Mouse (Mus musculus) G1E (cell line): ENCODE data around the gene Angpt4. TPM values are rescaled to one million over a fixed set of nuclear protein-coding genes. Genes with fewer than 3 reads are reported as not detected.

Experiments
- ATAC-seq: 2 replicates; pipeline ENCODE4 v1.8.0; 2016; ENCODE audit warnings: mild to moderate bottlenecking; ENCODE audit not compliant: insufficient number of reproducible peaks, poor library complexity, low FRiP score, severe bottlenecking; ENCODE audit errors: extremely low read depth
- DNase-seq: peaks from one replicate; pipeline ENCODE4 v3.0.0; 2012; ENCODE audit warnings: low spot score
- H3K27me3 ChIP-seq: 2 replicates; pipeline ENCODE4 v1.6.1; 2012; ENCODE audit warnings: mild to moderate bottlenecking, low read length, inconsistent platforms; ENCODE audit not compliant: insufficient read depth
- H3K36me3 ChIP-seq: replicated peaks from 2 replicates; pipeline ENCODE3; 2012; ENCODE audit warnings: mild to moderate bottlenecking, inconsistent platforms
- H3K4me1 ChIP-seq: 2 replicates; pipeline ENCODE4 v1.6.1; 2012; ENCODE audit warnings: low read depth, low read length, inconsistent platforms, mixed read lengths; ENCODE audit not compliant: insufficient read depth
- H3K4me3 ChIP-seq: 2 replicates; pipeline ENCODE4 v1.5.1; 2012; ENCODE audit warnings: low read depth, mild to moderate bottlenecking, inconsistent platforms, low read length, moderate library complexity, mixed read lengths
- H3K9me3 ChIP-seq: replicated peaks from 2 replicates; pipeline ENCODE4 v1.6.1; 2012; ENCODE audit warnings: inconsistent platforms
- CTCF ChIP-seq: IDR thresholded peaks from 2 replicates; pipeline ENCODE4 v1.5.1; 2012; ENCODE audit warnings: low read depth, low read length, inconsistent platforms, mixed read lengths
- GATA1 ChIP-seq: IDR thresholded peaks from 2 replicates; pipeline ENCODE4 v1.6.1; 2012; ENCODE audit warnings: borderline replicate concordance, low read length, inconsistent platforms, mixed read lengths
- GATA2 ChIP-seq: IDR thresholded peaks from 2 replicates; pipeline ENCODE4 v1.6.1; 2012; ENCODE audit warnings: low read depth, low read length, inconsistent platforms, borderline replicate concordance
- POLR2AphosphoS5 ChIP-seq: IDR thresholded peaks from 2 replicates; pipeline ENCODE4 v1.6.1; 2012; ENCODE audit warnings: low read depth, low read length, inconsistent platforms; ENCODE audit not compliant: insufficient replicate concordance
- TAL1 ChIP-seq: conservative IDR thresholded peaks from 2 replicates; pipeline ENCODE4 v1.6.1; 2012; ENCODE audit warnings: low read depth, low read length, inconsistent platforms, mixed read lengths
- polyA plus RNA-seq: library from polyadenylated mRNA; stranded (reverse); fragments of >175 nt; gene quantifications from 2 replicates; pipeline ENCODE4 v1.2.3, GENCODE M21; 2012
- total RNA-seq, 2 experiments: library from RNA; stranded (forward) in 1 of 2; stranded (reverse) in 1 of 2; fragments of 200-1000 nt in 1 of 2; fragments of >200 nt in 1 of 2; fragmentation: Nextera tagmentation in 1 of 2; gene quantifications; 2 replicates each; pipeline ENCODE4 v1.2.3; 2014 to 2017

Angpt4 gene
- total and polyA plus RNA-seq, 3 experiments = not detected

DNA sequence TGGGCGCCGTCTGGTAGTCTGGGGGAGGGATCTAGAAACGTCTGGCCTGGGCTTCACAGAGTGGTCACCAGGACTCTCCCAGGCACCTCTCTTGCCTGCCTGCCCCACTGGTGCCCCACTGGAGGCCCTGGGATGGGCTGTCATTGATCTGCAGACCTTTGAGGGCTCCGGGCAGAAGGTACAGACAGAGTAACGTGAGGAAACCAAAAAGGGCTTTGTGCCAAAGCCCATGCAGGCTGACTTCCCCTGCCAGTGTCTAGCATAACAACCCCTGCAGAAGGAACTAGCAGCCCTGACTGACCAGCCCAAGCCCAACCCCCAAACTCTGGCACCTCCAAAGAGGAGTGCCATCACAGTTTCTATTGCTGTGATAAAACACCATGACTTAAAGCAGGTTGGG lies 15.1 kb upstream of the Angpt4 start:
- no peak overlapping the region for H3K4me3 ChIP-seq

DNA sequence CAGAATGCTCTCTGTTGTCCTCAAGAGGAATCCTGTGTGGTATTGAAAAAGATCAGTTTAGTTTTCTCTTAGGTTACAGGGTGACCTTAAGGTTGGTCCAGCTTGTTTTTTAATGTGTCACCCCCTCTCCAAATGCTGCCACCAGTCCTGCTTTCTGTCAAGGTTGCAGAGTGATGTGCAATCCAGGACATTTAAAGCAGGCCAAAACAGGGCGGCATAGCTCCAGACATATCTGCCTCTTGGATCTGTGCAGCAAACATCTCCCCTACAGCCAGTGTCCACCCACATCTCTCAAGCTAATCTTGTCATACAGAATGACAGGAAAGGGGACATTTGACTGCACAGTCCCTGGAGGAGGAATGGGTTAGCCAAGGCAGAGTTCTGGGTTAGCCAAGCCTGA lies 12.9 kb upstream of the Angpt4 start:
- no peak for DNase-seq
- Histone ChIP-seq H3K27me3 (peaks cover 2% of the 10 kb centered on the region; the same call in 1 of the 2 replicates), H3K4me1 (no peaks in the 10 kb centered on the region), H3K9me3 (no peaks in the 10 kb centered on the region), H3K4me3 (no peak overlapping the region), H3K36me3 (no peaks in the 10 kb centered on the region)
- no peak for TF ChIP-seq CTCF
- no peak for TF ChIP-seq GATA2
- no peak for TF ChIP-seq GATA1
- no peak for TF ChIP-seq TAL1
- TF ChIP-seq POLR2AphosphoS5 = no peak
- ATAC-seq = no peak

More for the DNA sequence above, 15.1 kb upstream of the Angpt4 start:
- Histone ChIP-seq H3K9me3 (no peaks in the 10 kb centered on the region), H3K4me1 (no peaks in the 10 kb centered on the region), H3K36me3 (no peaks in the 10 kb centered on the region), H3K27me3 (peaks cover 2% of the 10 kb centered on the region; the same call in 1 of the 2 replicates)
- DNase-seq (no peak), ATAC-seq (no peak)
- TF ChIP-seq POLR2AphosphoS5 (no peak), CTCF (no peak), TAL1 (no peak), GATA1 (no peak), GATA2 (no peak)

DNA sequence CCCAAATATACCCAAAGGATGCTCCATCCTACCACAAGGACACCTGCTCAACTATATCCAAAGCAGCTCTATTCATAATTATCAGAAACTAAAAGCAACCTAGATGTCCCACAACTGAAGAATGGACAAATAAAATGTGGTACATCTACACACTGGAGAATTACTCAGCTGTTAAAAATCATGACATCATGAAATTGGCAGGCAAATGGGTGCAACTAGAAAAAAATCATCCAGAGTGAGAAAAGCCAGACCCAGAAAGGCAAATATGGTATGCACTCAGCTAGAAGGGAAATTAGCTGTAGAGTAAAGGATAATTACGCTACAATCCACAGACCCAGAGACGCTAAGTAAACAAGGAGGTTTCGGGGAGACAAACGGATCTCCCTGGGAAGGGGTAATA lies 10.2 kb upstream of the Angpt4 start:
- no peaks in the 10 kb centered on the region for H3K36me3 ChIP-seq
- DNase-seq (no peak), ATAC-seq (no peak)
- no peaks in the 10 kb centered on the region; the same call in 1 of the 2 replicates for H3K27me3 ChIP-seq
- no peaks in the 10 kb centered on the region for H3K9me3 ChIP-seq
- TF ChIP-seq TAL1 = no peak
- no peak for TF ChIP-seq GATA1
- no peak for TF ChIP-seq CTCF
- no peak for TF ChIP-seq POLR2AphosphoS5
- TF ChIP-seq GATA2 = no peak
- H3K4me3 ChIP-seq = no peak overlapping the region
- H3K4me1 ChIP-seq = no peaks in the 10 kb centered on the region

DNA sequence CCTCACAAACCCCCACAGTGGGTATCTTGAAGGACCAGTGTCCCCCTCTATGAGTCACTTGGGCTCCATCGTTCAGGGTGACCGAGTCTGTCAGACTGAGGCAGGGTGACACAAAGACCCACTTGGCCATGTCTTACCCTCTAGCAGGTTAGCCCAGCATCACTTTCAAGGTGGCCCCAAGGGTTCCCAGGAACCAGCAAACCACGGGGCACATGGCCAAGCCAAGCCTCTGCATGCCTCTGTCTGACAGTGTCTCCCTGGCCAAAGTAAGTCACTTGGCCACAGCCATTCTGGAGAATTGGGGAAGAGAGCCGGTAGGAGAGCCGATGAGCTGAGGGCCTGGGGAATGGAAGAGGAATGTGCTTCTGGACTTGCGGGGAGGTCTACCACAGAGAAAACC lies 7.7 kb upstream of the Angpt4 start:
- no peak for DNase-seq
- no peak overlapping the region for H3K4me3 ChIP-seq
- TF ChIP-seq POLR2AphosphoS5 = no peak
- TF ChIP-seq GATA2 = no peak
- no peak for TF ChIP-seq CTCF
- no peak for TF ChIP-seq TAL1
- no peak for TF ChIP-seq GATA1
- no peak for ATAC-seq
- no peaks in the 10 kb centered on the region; the same call in 1 of the 2 replicates for H3K27me3 ChIP-seq
- no peaks in the 10 kb centered on the region for H3K36me3 ChIP-seq
- no peaks in the 10 kb centered on the region for H3K4me1 ChIP-seq
- no peaks in the 10 kb centered on the region for H3K9me3 ChIP-seq

DNA sequence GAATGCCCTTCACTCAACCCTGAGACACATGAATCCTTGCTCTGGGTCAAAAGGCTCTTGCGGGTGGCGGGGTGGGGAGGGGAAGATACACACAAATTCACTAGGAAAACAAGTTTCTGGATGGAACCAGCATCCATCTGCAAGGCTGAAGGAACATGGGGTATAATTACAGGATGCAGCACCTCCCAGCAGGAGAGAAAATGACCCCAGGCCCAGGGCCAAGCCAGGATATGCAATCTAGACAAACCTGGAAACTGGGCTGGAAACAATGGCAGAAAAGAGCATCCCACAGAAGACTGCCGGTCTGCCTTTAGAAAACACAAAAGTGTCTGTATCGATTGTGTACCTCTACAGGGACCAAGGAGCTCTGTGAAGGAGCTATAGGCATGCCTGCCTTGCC lies 7.1 kb upstream of the Angpt4 start:
- H3K36me3 ChIP-seq = no peaks in the 10 kb centered on the region
- DNase-seq (no peak), ATAC-seq (no peak)
- no peaks in the 10 kb centered on the region for H3K27me3 ChIP-seq
- H3K4me1 ChIP-seq = no peaks in the 10 kb centered on the region
- H3K4me3 ChIP-seq = no peak overlapping the region
- H3K9me3 ChIP-seq = no peaks in the 10 kb centered on the region
- TF ChIP-seq GATA1 (no peak), GATA2 (no peak), POLR2AphosphoS5 (no peak), CTCF (no peak), TAL1 (no peak)

DNA sequence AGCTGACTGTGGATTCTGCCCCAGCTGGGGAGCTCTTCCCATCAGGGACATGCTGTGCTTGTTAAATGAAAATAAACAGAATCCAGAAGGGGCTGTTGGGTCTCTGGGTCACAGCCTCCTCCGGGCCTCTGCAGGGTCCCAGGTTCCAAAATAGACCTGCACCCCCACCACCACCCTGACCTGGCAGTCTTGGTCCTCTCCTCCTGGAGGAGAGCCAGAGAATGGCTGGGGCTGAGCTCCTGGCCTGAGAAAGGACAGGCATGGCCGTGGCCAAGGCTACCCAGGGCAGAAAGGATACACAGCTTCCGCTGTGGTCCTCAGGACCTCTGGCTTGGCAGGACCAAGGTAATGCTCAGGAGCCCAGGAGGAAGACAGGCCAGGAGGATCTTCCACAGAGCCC lies 6.4 kb upstream of the Angpt4 start:
- H3K27me3 ChIP-seq = peaks cover 2% of the 10 kb centered on the region; the same call in 1 of the 2 replicates

More for the DNA sequence above, 6.4 kb upstream of the Angpt4 start:
- Histone ChIP-seq H3K4me3 (no peak overlapping the region), H3K36me3 (no peaks in the 10 kb centered on the region), H3K4me1 (no peaks in the 10 kb centered on the region), H3K9me3 (no peaks in the 10 kb centered on the region)
- ATAC-seq (no peak), DNase-seq (no peak)
- TF ChIP-seq CTCF (no peak), GATA2 (no peak), GATA1 (no peak), TAL1 (no peak), POLR2AphosphoS5 (no peak)
